Mouse (Mus musculus): ENCODE measurements at regions not wholly inside any gene's neighbourhood (a gene's known extent, or its start where the extent isn't known, plus 50 kb on each side); places are given as distances from the start of the nearest gene placed in this dataset.

GRCm38 (mm10) chr3:31433201-31433600 lies 123.0 kb upstream of the Slc7a14 start:
- H3K27ac ChIP-seq (ENCODE audit: low read depth, low read length), result no peak overlapping the region
- H3K27me3 ChIP-seq (ENCODE audit: control insufficient read depth, insufficient read depth, low read length), result no peaks in the 10 kb centered on the region

GRCm38 (mm10) chr3:31423517-31423916 lies 113.3 kb upstream of the Slc7a14 start:
- no peak overlapping the region for H3K27ac ChIP-seq (ENCODE audit: low read depth, low read length)
- H3K4me1 ChIP-seq (ENCODE audit: control insufficient read depth, insufficient read depth, low read length), result no peaks in the 10 kb centered on the region
- H3K27me3 ChIP-seq (ENCODE audit: control insufficient read depth, insufficient read depth, low read length), result no peaks in the 10 kb centered on the region
- H3K4me2 ChIP-seq (ENCODE audit: low read depth, low read length), result no peak overlapping the region
- H3K4me3 ChIP-seq (ENCODE audit: low read depth, low read length), result no peak overlapping the region
- no peaks in the 10 kb centered on the region for H3K36me3 ChIP-seq (ENCODE audit: control insufficient read depth, insufficient read depth, low read length)
- H3K9me3 ChIP-seq (ENCODE audit: control insufficient read depth, low read length), result no peaks in the 10 kb centered on the region
- 91% methylated on average over 14 of the region's 14 CpGs for WGBS
- no peak overlapping the region for H3K9ac ChIP-seq (replicated peaks; ENCODE audit: low read depth, low read length)
- ATAC-seq (ENCODE audit: low read depth), result no peak

More at GRCm38 (mm10) chr3:31433201-31433600, 123.0 kb upstream of the Slc7a14 start:
- Histone ChIP-seq H3K4me2 (ENCODE audit: low read depth, low read length) (no peak overlapping the region), H3K9me3 (ENCODE audit: control insufficient read depth, low read length) (no peaks in the 10 kb centered on the region), H3K36me3 (ENCODE audit: control insufficient read depth, insufficient read depth, low read length) (no peaks in the 10 kb centered on the region), H3K9ac (replicated peaks; ENCODE audit: low read depth, low read length) (no peak overlapping the region), H3K4me3 (ENCODE audit: low read depth, low read length) (no peak overlapping the region), H3K4me1 (ENCODE audit: control insufficient read depth, insufficient read depth, low read length) (no peaks in the 10 kb centered on the region)
- WGBS, result 84% methylated on average over 9 of the region's 9 CpGs
- ATAC-seq (ENCODE audit: low read depth), result no peak

GRCm38 (mm10) chr3:31408802-31409201 lies 98.6 kb upstream of the Slc7a14 start:
- no peak for ATAC-seq (ENCODE audit: low read depth)
- Histone ChIP-seq H3K27ac (ENCODE audit: low read depth, low read length) (no peak overlapping the region), H3K4me3 (ENCODE audit: low read depth, low read length) (no peak overlapping the region), H3K4me2 (ENCODE audit: low read depth, low read length) (no peak overlapping the region), H3K9me3 (ENCODE audit: control insufficient read depth, low read length) (no peaks in the 10 kb centered on the region), H3K4me1 (ENCODE audit: control insufficient read depth, insufficient read depth, low read length) (no peaks in the 10 kb centered on the region), H3K27me3 (ENCODE audit: control insufficient read depth, insufficient read depth, low read length) (no peaks in the 10 kb centered on the region), H3K9ac (replicated peaks; ENCODE audit: low read depth, low read length) (no peak overlapping the region), H3K36me3 (ENCODE audit: control insufficient read depth, insufficient read depth, low read length) (no peaks in the 10 kb centered on the region)
- 88% methylated on average over 4 of the region's 4 CpGs for WGBS

DNA sequence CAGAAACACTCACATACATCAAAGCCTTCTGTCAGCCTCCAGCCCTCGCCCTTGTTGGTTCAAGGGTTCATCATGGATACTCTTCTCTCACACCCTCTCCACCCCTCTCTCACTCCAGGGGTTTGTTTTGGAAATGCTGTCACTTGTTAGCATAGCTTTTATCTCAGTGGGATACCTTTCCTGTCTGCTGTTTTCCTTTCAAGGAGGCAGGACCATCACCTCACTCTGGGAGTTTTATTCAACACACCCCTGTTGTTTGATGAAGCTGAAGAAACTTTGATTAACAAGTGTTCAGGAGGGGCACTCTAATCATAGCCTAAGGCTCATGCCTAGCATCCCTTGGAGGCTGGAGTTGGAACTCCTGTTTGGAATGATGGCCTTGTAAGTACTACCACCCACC lies 95.7 kb upstream of the Slc7a14 start:
- 6% methylated on average over 1 of the region's 1 CpGs for WGBS
- Histone ChIP-seq H3K27me3 (ENCODE audit: control insufficient read depth, insufficient read depth, low read length) (no peaks in the 10 kb centered on the region), H3K27ac (ENCODE audit: low read depth, low read length) (no peak overlapping the region), H3K4me1 (ENCODE audit: control insufficient read depth, insufficient read depth, low read length) (no peaks in the 10 kb centered on the region), H3K9ac (replicated peaks; ENCODE audit: low read depth, low read length) (no peak overlapping the region), H3K4me3 (ENCODE audit: low read depth, low read length) (no peak overlapping the region), H3K9me3 (ENCODE audit: control insufficient read depth, low read length) (no peaks in the 10 kb centered on the region), H3K4me2 (ENCODE audit: low read depth, low read length) (no peak overlapping the region), H3K36me3 (ENCODE audit: control insufficient read depth, insufficient read depth, low read length) (no peaks in the 10 kb centered on the region)
- ATAC-seq (ENCODE audit: low read depth), result no peak

DNA sequence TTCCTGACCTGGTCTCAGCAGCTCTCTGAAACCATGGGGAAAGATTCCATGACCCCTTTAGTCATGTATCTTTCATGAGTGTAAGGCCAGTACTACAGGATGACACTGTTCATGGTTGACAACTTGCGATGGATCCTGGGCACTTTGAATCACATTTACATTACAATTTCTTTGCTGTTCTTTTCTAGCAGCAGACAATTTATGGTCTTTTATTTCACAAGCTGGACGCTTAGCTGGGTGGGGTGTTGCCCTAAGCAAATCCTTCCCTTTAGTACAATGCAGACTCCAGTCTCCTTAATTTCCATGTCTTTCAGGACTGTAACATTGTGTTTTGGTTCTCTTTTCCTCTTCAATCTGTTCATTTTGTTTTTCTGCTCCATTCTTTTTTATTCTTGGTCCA lies 89.0 kb upstream of the Slc7a14 start:
- no peak overlapping the region for H3K4me3 ChIP-seq (ENCODE audit: low read depth, low read length)
- H3K36me3 ChIP-seq (ENCODE audit: control insufficient read depth, insufficient read depth, low read length), result no peaks in the 10 kb centered on the region
- WGBS, result 48% methylated on average over 2 of the region's 2 CpGs
- H3K9ac ChIP-seq (replicated peaks; ENCODE audit: low read depth, low read length), result no peak overlapping the region
- no peak overlapping the region for H3K27ac ChIP-seq (ENCODE audit: low read depth, low read length)
- H3K27me3 ChIP-seq (ENCODE audit: control insufficient read depth, insufficient read depth, low read length), result no peaks in the 10 kb centered on the region
- no peak overlapping the region for H3K4me2 ChIP-seq (ENCODE audit: low read depth, low read length)
- H3K9me3 ChIP-seq (ENCODE audit: control insufficient read depth, low read length), result no peaks in the 10 kb centered on the region
- ATAC-seq (ENCODE audit: low read depth), result no peak
- no peaks in the 10 kb centered on the region for H3K4me1 ChIP-seq (ENCODE audit: control insufficient read depth, insufficient read depth, low read length)

DNA sequence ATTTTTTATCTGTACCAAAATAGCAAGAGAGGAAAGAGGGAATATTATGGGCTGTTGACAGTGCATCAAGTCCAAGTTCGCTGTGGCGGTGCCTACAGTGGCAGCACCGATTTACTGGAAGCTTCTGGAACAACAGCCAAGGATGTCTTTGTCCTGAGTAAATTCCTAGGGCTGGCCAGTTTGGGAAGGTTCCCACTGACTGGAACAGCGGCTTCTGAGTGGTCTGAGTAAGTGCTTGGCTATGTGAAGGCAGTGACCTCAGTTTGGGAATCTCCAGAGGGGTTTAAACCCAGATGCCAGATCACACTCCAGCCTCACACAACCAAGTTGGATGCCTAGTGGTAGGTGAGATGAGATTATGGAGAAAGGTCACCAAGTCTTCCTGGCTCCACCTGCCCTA lies 84.4 kb upstream of the Slc7a14 start:
- Histone ChIP-seq H3K9me3 (ENCODE audit: control insufficient read depth, low read length) (no peaks in the 10 kb centered on the region), H3K27ac (ENCODE audit: low read depth, low read length) (no peak overlapping the region), H3K27me3 (ENCODE audit: control insufficient read depth, insufficient read depth, low read length) (no peaks in the 10 kb centered on the region), H3K9ac (replicated peaks; ENCODE audit: low read depth, low read length) (no peak overlapping the region), H3K4me1 (ENCODE audit: control insufficient read depth, insufficient read depth, low read length) (no peaks in the 10 kb centered on the region), H3K4me3 (ENCODE audit: low read depth, low read length) (no peak overlapping the region), H3K4me2 (ENCODE audit: low read depth, low read length) (no peak overlapping the region), H3K36me3 (ENCODE audit: control insufficient read depth, insufficient read depth, low read length) (no peaks in the 10 kb centered on the region)
- WGBS, result 94% methylated on average over 4 of the region's 4 CpGs
- no peak for ATAC-seq (ENCODE audit: low read depth)

GRCm38 (mm10) chr3:31389955-31390354 lies 79.8 kb upstream of the Slc7a14 start:
- Histone ChIP-seq H3K4me3 (ENCODE audit: low read depth, low read length) (no peak overlapping the region), H3K9ac (replicated peaks; ENCODE audit: low read depth, low read length) (no peak overlapping the region), H3K27me3 (ENCODE audit: control insufficient read depth, insufficient read depth, low read length) (no peaks in the 10 kb centered on the region), H3K36me3 (ENCODE audit: control insufficient read depth, insufficient read depth, low read length) (no peaks in the 10 kb centered on the region), H3K4me2 (ENCODE audit: low read depth, low read length) (no peak overlapping the region), H3K9me3 (ENCODE audit: control insufficient read depth, low read length) (no peaks in the 10 kb centered on the region), H3K27ac (ENCODE audit: low read depth, low read length) (no peak overlapping the region), H3K4me1 (ENCODE audit: control insufficient read depth, insufficient read depth, low read length) (no peaks in the 10 kb centered on the region)
- WGBS, result 68% methylated on average over 2 of the region's 2 CpGs
- ATAC-seq (ENCODE audit: low read depth), result no peak

DNA sequence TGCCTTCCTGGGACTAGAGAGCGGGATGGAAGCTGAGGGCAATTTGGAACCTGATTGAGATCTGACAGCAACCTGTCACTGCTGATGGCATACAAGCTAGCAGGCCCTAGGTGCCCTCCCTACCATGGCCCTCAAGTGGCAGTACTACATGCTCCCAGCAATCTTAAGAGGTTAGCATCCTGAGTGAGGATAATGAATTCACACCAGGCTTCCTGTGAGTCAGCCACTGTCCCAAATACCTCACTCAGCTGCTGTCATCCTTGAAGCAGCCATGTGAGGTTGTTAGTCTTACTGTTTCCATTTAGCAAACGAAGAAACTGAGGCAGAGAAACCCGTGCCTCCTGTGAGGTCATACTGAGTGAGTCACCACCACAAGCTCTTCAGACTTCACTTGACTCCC lies 65.5 kb upstream of the Slc7a14 start:
- whole genome bisulfite sequencing, result 79% methylated on average over 3 of the region's 3 CpGs

GRCm38 (mm10) chr3:31374061-31374460 lies 63.9 kb upstream of the Slc7a14 start:
- H3K9me3 ChIP-seq (ENCODE audit: control insufficient read depth, low read length), result no peaks in the 10 kb centered on the region
- ATAC-seq (ENCODE audit: low read depth), result no peak
- no peak overlapping the region for H3K4me2 ChIP-seq (ENCODE audit: low read depth, low read length)

More for the DNA sequence above, 65.5 kb upstream of the Slc7a14 start:
- Histone ChIP-seq H3K27me3 (ENCODE audit: control insufficient read depth, insufficient read depth, low read length) (no peaks in the 10 kb centered on the region), H3K9ac (replicated peaks; ENCODE audit: low read depth, low read length) (no peak overlapping the region), H3K4me1 (ENCODE audit: control insufficient read depth, insufficient read depth, low read length) (no peaks in the 10 kb centered on the region), H3K4me2 (ENCODE audit: low read depth, low read length) (no peak overlapping the region), H3K4me3 (ENCODE audit: low read depth, low read length) (no peak overlapping the region), H3K36me3 (ENCODE audit: control insufficient read depth, insufficient read depth, low read length) (no peaks in the 10 kb centered on the region), H3K9me3 (ENCODE audit: control insufficient read depth, low read length) (no peaks in the 10 kb centered on the region), H3K27ac (ENCODE audit: low read depth, low read length) (no peak overlapping the region)
- no peak for ATAC-seq (ENCODE audit: low read depth)

DNA sequence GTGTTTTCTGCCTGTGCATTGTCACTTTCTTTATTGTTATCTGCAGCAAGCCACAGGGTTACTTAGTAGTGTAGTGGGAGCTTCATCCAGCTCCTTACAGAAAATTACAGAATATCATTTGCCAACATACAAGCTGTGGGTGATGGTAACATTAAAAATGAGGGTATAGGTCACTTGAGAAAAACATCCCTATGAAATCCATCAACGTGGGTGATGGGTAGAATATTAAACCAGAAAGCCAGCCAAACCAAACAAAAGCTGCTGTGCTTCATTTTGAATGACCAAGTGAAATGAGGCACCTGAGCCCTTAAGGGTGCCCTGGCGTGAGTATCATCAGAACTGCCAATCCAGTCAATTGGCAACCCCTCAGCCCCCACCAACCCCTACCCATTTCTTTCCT lies 58.1 kb upstream of the Slc7a14 start:
- ATAC-seq (ENCODE audit: low read depth), result no peak
- no peak overlapping the region for H3K27ac ChIP-seq (ENCODE audit: low read depth, low read length)

More at GRCm38 (mm10) chr3:31374061-31374460, 63.9 kb upstream of the Slc7a14 start:
- H3K36me3 ChIP-seq (ENCODE audit: control insufficient read depth, insufficient read depth, low read length), result no peaks in the 10 kb centered on the region
- H3K27me3 ChIP-seq (ENCODE audit: control insufficient read depth, insufficient read depth, low read length), result no peaks in the 10 kb centered on the region
- no peaks in the 10 kb centered on the region for H3K4me1 ChIP-seq (ENCODE audit: control insufficient read depth, insufficient read depth, low read length)
- H3K27ac ChIP-seq (ENCODE audit: low read depth, low read length), result no peak overlapping the region
- no peak overlapping the region for H3K4me3 ChIP-seq (ENCODE audit: low read depth, low read length)
- no peak overlapping the region for H3K9ac ChIP-seq (replicated peaks; ENCODE audit: low read depth, low read length)

More for the DNA sequence above, 58.1 kb upstream of the Slc7a14 start:
- H3K4me3 ChIP-seq (ENCODE audit: low read depth, low read length), result no peak overlapping the region
- no peaks in the 10 kb centered on the region for H3K36me3 ChIP-seq (ENCODE audit: control insufficient read depth, insufficient read depth, low read length)
- no peak overlapping the region for H3K9ac ChIP-seq (replicated peaks; ENCODE audit: low read depth, low read length)
- H3K27me3 ChIP-seq (ENCODE audit: control insufficient read depth, insufficient read depth, low read length), result no peaks in the 10 kb centered on the region
- H3K9me3 ChIP-seq (ENCODE audit: control insufficient read depth, low read length), result no peaks in the 10 kb centered on the region
- no peak overlapping the region for H3K4me2 ChIP-seq (ENCODE audit: low read depth, low read length)
- 70% methylated on average over 2 of the region's 2 CpGs for WGBS
- H3K4me1 ChIP-seq (ENCODE audit: control insufficient read depth, insufficient read depth, low read length), result no peaks in the 10 kb centered on the region
